Mouse (Mus musculus) hindbrain, embryonic 10.5 days (tissue): ENCODE measurements at regions not wholly inside any gene's neighbourhood (a gene's known extent, or its start where the extent isn't known, plus 50 kb on each side); places are given as distances from the start of the nearest gene placed in this dataset.
A peak's percentile ranks its signal among the peaks of the same experiment; 100 is the strongest.

Experiments
- DNase-seq: peaks from one replicate; pipeline ENCODE4 v3.0.0-alpha.2; 2017; ENCODE audit warnings: low spot score
- H3K27ac ChIP-seq: fragments of 300-500 bp; sonication (generic); 2 replicates; pipeline ENCODE4 v1.5.1; 2016; ENCODE audit warnings: mild to moderate bottlenecking, moderate library complexity
- H3K27me3 ChIP-seq: fragments of 300-500 bp; sonication (generic); 2 replicates; pipeline ENCODE4 v1.6.1; 2016; ENCODE audit warnings: mild to moderate bottlenecking; ENCODE audit not compliant: poor library complexity, insufficient read depth, severe bottlenecking
- H3K36me3 ChIP-seq: fragments of 300-500 bp; sonication (generic); 2 replicates; pipeline ENCODE4 v1.6.1; 2016; ENCODE audit warnings: mild to moderate bottlenecking, moderate library complexity
- H3K4me1 ChIP-seq: fragments of 300-500 bp; sonication (generic); replicated peaks from 2 replicates; pipeline ENCODE4 v1.6.1; 2016; ENCODE audit warnings: mild to moderate bottlenecking
- H3K4me3 ChIP-seq: fragments of 300-500 bp; sonication (generic); 2 replicates; pipeline ENCODE4 v1.5.1; 2016; ENCODE audit warnings: mild to moderate bottlenecking, moderate library complexity
- H3K9me3 ChIP-seq: fragments of 300-500 bp; sonication (generic); 2 replicates; pipeline ENCODE4 v1.6.1; 2016; ENCODE audit warnings: mild to moderate bottlenecking, moderate library complexity
- WGBS: fragments of 180-500 bp; shearing (Covaris S2); methylation state at CpG from one replicate; pipeline ENCODE4 v1.1.7; 2016; 5-methylcytosine and 5-hydroxymethylcytosine counted together

GRCm38 (mm10) chr2:50757837-50758541, 390.9 kb downstream of the Rnd3 start:
- Histone ChIP-seq H3K9me3 (no peaks in the 10 kb centered on the region), H3K27ac (peak overlapping the region; percentile 84), H3K4me3 (no peak overlapping the region), H3K27me3 (no peaks in the 10 kb centered on the region), H3K36me3 (no peaks in the 10 kb centered on the region), H3K4me1 (peaks cover 38% of the 10 kb centered on the region)
- DNase-seq, result no peak
- 90% methylated on average over 21 of the region's 21 CpGs for WGBS

GRCm38 (mm10) chr2:50755616-50756450, 393.1 kb downstream of the Rnd3 start:
- peak; percentile 63 for DNase-seq
- Histone ChIP-seq H3K4me1 (peaks cover 42% of the 10 kb centered on the region), H3K27ac (peak overlapping the region; percentile 84)

GRCm38 (mm10) chr2:50755160-50755559, 393.8 kb downstream of the Rnd3 start:
- H3K27ac ChIP-seq, result peak overlapping the region; percentile 84
- WGBS, result 56% methylated on average over 6 of the region's 6 CpGs
- DNase-seq, result no peak
- peaks cover 42% of the 10 kb centered on the region for H3K4me1 ChIP-seq
- no peaks in the 10 kb centered on the region for H3K27me3 ChIP-seq
- H3K4me3 ChIP-seq, result no peak overlapping the region
- H3K36me3 ChIP-seq, result no peaks in the 10 kb centered on the region
- H3K9me3 ChIP-seq, result no peaks in the 10 kb centered on the region

More at GRCm38 (mm10) chr2:50755616-50756450, 393.1 kb downstream of the Rnd3 start:
- Histone ChIP-seq H3K4me3 (peak overlapping the region; percentile 3; the same call in 1 of the 2 replicates), H3K27me3 (no peaks in the 10 kb centered on the region), H3K9me3 (no peaks in the 10 kb centered on the region), H3K36me3 (no peaks in the 10 kb centered on the region)
- 32% methylated on average over 9 of the region's 9 CpGs for WGBS

GRCm38 (mm10) chr2:50752408-50752807, 396.5 kb downstream of the Rnd3 start:
- peak overlapping the region; percentile 56; the same call in 1 of the 2 replicates for H3K27ac ChIP-seq
- WGBS, result 82% methylated on average over 9 of the region's 9 CpGs

GRCm38 (mm10) chr2:50750799-50751198, 398.1 kb downstream of the Rnd3 start:
- Histone ChIP-seq H3K36me3 (no peaks in the 10 kb centered on the region), H3K4me1 (peaks cover 21% of the 10 kb centered on the region), H3K27ac (peak overlapping the region; percentile 23; the same call in 1 of the 2 replicates), H3K4me3 (no peak overlapping the region), H3K27me3 (no peaks in the 10 kb centered on the region), H3K9me3 (no peaks in the 10 kb centered on the region)
- WGBS, result 81% methylated on average over 5 of the region's 5 CpGs
- no peak for DNase-seq

More at GRCm38 (mm10) chr2:50752408-50752807, 396.5 kb downstream of the Rnd3 start:
- H3K27me3 ChIP-seq, result no peaks in the 10 kb centered on the region
- H3K4me3 ChIP-seq, result no peak overlapping the region
- H3K9me3 ChIP-seq, result no peaks in the 10 kb centered on the region
- H3K36me3 ChIP-seq, result no peaks in the 10 kb centered on the region
- H3K4me1 ChIP-seq, result peaks cover 35% of the 10 kb centered on the region
- no peak for DNase-seq

GRCm38 (mm10) chr2:50744625-50745214, 404.2 kb downstream of the Rnd3 start:
- no peak for DNase-seq
- Histone ChIP-seq H3K27me3 (no peaks in the 10 kb centered on the region), H3K4me3 (no peak overlapping the region), H3K4me1 (peaks cover 7% of the 10 kb centered on the region; the same call in 1 of the 2 replicates), H3K9me3 (no peaks in the 10 kb centered on the region), H3K27ac (no peak overlapping the region), H3K36me3 (no peaks in the 10 kb centered on the region)
- WGBS, result 75% methylated on average over 13 of the region's 13 CpGs

- Histone ChIP-seq H3K27ac (no peak overlapping the region; the same call in 1 of the 2 replicates), H3K9me3 (no peaks in the 10 kb centered on the region), H3K27me3 (no peaks in the 10 kb centered on the region), H3K4me3 (no peak overlapping the region), H3K4me1 (peaks cover 16% of the 10 kb centered on the region), H3K36me3 (no peaks in the 10 kb centered on the region)
- WGBS, result 97% methylated on average over 3 of the region's 3 CpGs
- no peak for DNase-seq
Measured at GRCm38 (mm10) chr2:50743785-50744258, 405.1 kb downstream of the Rnd3 start.

GRCm38 (mm10) chr2:50742421-50742820, 406.5 kb downstream of the Rnd3 start:
- WGBS, result 73% methylated on average over 2 of the region's 2 CpGs

GRCm38 (mm10) chr2:50741337-50741736, 407.6 kb downstream of the Rnd3 start:
- 82% methylated on average over 2 of the region's 2 CpGs for WGBS
- Histone ChIP-seq H3K4me3 (no peak overlapping the region), H3K27me3 (no peaks in the 10 kb centered on the region), H3K4me1 (peaks cover 33% of the 10 kb centered on the region), H3K27ac (no peak overlapping the region), H3K36me3 (no peaks in the 10 kb centered on the region), H3K9me3 (no peaks in the 10 kb centered on the region)
- DNase-seq, result no peak

More at GRCm38 (mm10) chr2:50742421-50742820, 406.5 kb downstream of the Rnd3 start:
- no peak for DNase-seq
- H3K9me3 ChIP-seq, result no peaks in the 10 kb centered on the region
- no peak overlapping the region for H3K4me3 ChIP-seq
- H3K36me3 ChIP-seq, result no peaks in the 10 kb centered on the region
- H3K27me3 ChIP-seq, result no peaks in the 10 kb centered on the region
- no peak overlapping the region for H3K27ac ChIP-seq
- peaks cover 30% of the 10 kb centered on the region for H3K4me1 ChIP-seq

- DNase-seq, result no peak
- WGBS, result 78% methylated on average over 8 of the region's 8 CpGs
- Histone ChIP-seq H3K4me3 (no peak overlapping the region), H3K27me3 (no peaks in the 10 kb centered on the region), H3K4me1 (peaks cover 30% of the 10 kb centered on the region), H3K27ac (peak overlapping the region; percentile 35; the same call in 1 of the 2 replicates), H3K9me3 (no peaks in the 10 kb centered on the region), H3K36me3 (no peaks in the 10 kb centered on the region)
Measured at GRCm38 (mm10) chr2:50739599-50739979, 409.3 kb downstream of the Rnd3 start.

GRCm38 (mm10) chr2:50738936-50739598, 409.8 kb downstream of the Rnd3 start:
- DNase-seq, result no peak
- Histone ChIP-seq H3K27ac (peak overlapping the region; percentile 72), H3K4me3 (no peak overlapping the region), H3K36me3 (no peaks in the 10 kb centered on the region), H3K27me3 (no peaks in the 10 kb centered on the region), H3K9me3 (no peaks in the 10 kb centered on the region), H3K4me1 (peaks cover 29% of the 10 kb centered on the region)
- 61% methylated on average over 8 of the region's 8 CpGs for WGBS

- Histone ChIP-seq H3K9me3 (no peaks in the 10 kb centered on the region), H3K36me3 (no peaks in the 10 kb centered on the region), H3K4me3 (no peak overlapping the region), H3K27ac (peak overlapping the region; percentile 72), H3K27me3 (no peaks in the 10 kb centered on the region), H3K4me1 (peaks cover 29% of the 10 kb centered on the region)
- WGBS, result 73% methylated on average over 9 of the region's 9 CpGs
- no peak for DNase-seq
Measured at GRCm38 (mm10) chr2:50737706-50738105, 411.2 kb downstream of the Rnd3 start.
